ENCODE assay signal across 17 mouse cellular contexts in genomic region chr14:27661466-27661865, GRCm38 (mm10). TPM values are rescaled to one million over a fixed set of nuclear protein-coding genes. Genes with fewer than 3 reads are reported as not detected.
DNase-seq lines count a peak whose midpoint lies in the region; ATAC-seq lines count a peak whose summit lies in the region.
"Had no signal": no experiment of that assay in that cellular context is flagged by ENCODE, and none has a peak within 500 bp of the region (broad histone marks: within the 10 kb centered on the region; RNA-seq: fewer than 3 reads in every experiment).

No protein-coding gene starts in this region.

- peak; percentile 54; the same call in 1 of the 2 replicates for ATAC-seq in forebrain, embryonic 14.5 days
- ATAC-seq in forebrain, embryonic 11.5 days (replicated peaks; ENCODE audit: low FRiP score) = no peak
- ATAC-seq in kidney, embryonic 15.5 days (replicated peaks; ENCODE audit: low FRiP score) = no peak
- ATAC-seq: midbrain, embryonic 15.5 days had no signal

- no peak overlapping the region for H3K27ac ChIP-seq in forebrain, embryonic 14.5 days (ENCODE audit: low read depth, low read length)
- H3K27ac ChIP-seq in forebrain, embryonic 11.5 days (ENCODE audit: low read depth, low read length) = no peak overlapping the region
- H3K27ac ChIP-seq in kidney, embryonic 15.5 days = no peak overlapping the region
- H3K27ac ChIP-seq: midbrain, embryonic 15.5 days; neural tube, embryonic 15.5 days; stomach, embryonic 15.5 days had no signal

- H3K36me3 ChIP-seq in forebrain, embryonic 14.5 days (ENCODE audit: control insufficient read depth, insufficient read depth, low read length) = no peaks in the 10 kb centered on the region
- H3K36me3 ChIP-seq in forebrain, embryonic 11.5 days (ENCODE audit: control insufficient read depth, insufficient read depth, low read length) = no peaks in the 10 kb centered on the region
- no peaks in the 10 kb centered on the region for H3K36me3 ChIP-seq in kidney, embryonic 15.5 days
- H3K36me3 ChIP-seq: neural tube, embryonic 15.5 days; stomach, embryonic 15.5 days had no signal

- intact Hi-C loops in left cerebral cortex, postnatal 4 days (cut with DNase I) = no loop called here
- intact Hi-C loops in left cerebral cortex, postnatal 36 days (cut with DNase I) = no loop called here

- WGBS in forebrain, embryonic 14.5 days = 57% methylated on average over 4 of the region's 4 CpGs
- WGBS in forebrain, embryonic 11.5 days = 80% methylated on average over 4 of the region's 4 CpGs
- WGBS in kidney, embryonic 15.5 days = 62% methylated on average over 4 of the region's 4 CpGs

- H3K4me1 ChIP-seq in forebrain, embryonic 14.5 days (ENCODE audit: control insufficient read depth, insufficient read depth, low read length) = peaks cover 9% of the 10 kb centered on the region; the same call in 1 of the 2 replicates
- no peaks in the 10 kb centered on the region for H3K4me1 ChIP-seq in forebrain, embryonic 11.5 days (replicated peaks; ENCODE audit: control insufficient read depth, insufficient read depth, low read length)
- no peaks in the 10 kb centered on the region for H3K4me1 ChIP-seq in kidney, embryonic 15.5 days
- H3K4me1 ChIP-seq: midbrain, embryonic 15.5 days; stomach, embryonic 15.5 days had no signal

- no peak overlapping the region for H3K4me2 ChIP-seq in forebrain, embryonic 14.5 days (ENCODE audit: low read length)
- H3K4me2 ChIP-seq in forebrain, embryonic 11.5 days (ENCODE audit: low read depth, low read length, severe bottlenecking) = no peak overlapping the region
- no peak overlapping the region for H3K4me2 ChIP-seq in kidney, embryonic 15.5 days
- H3K4me2 ChIP-seq: liver, embryonic 11.5 days; midbrain, embryonic 15.5 days; neural tube, embryonic 15.5 days; stomach, embryonic 15.5 days had no signal

- no peak overlapping the region for H3K4me3 ChIP-seq in forebrain, embryonic 14.5 days (ENCODE audit: low read depth, low read length)
- no peak overlapping the region for H3K4me3 ChIP-seq in forebrain, embryonic 11.5 days (ENCODE audit: low read depth, low read length)
- no peak overlapping the region for H3K4me3 ChIP-seq in kidney, embryonic 15.5 days (replicated peaks)
- H3K4me3 ChIP-seq: midbrain, embryonic 15.5 days; neural tube, embryonic 15.5 days; stomach, embryonic 15.5 days had no signal

- no peaks in the 10 kb centered on the region for H3K9me3 ChIP-seq in forebrain, embryonic 14.5 days (replicated peaks; ENCODE audit: control insufficient read depth, low read length)
- no peaks in the 10 kb centered on the region for H3K9me3 ChIP-seq in forebrain, embryonic 11.5 days (ENCODE audit: control insufficient read depth, low read length)
- H3K9me3 ChIP-seq in kidney, embryonic 15.5 days (replicated peaks) = no peaks in the 10 kb centered on the region
- H3K9me3 ChIP-seq: midbrain, embryonic 15.5 days; neural tube, embryonic 15.5 days; stomach, embryonic 15.5 days had no signal

- H3K27me3 ChIP-seq in forebrain, embryonic 14.5 days (replicated peaks; ENCODE audit: control insufficient read depth, insufficient read depth, low read length) = no peaks in the 10 kb centered on the region
- H3K27me3 ChIP-seq in forebrain, embryonic 11.5 days (ENCODE audit: control insufficient read depth, insufficient read depth, low read length) = no peaks in the 10 kb centered on the region
- H3K27me3 ChIP-seq in kidney, embryonic 15.5 days = no peaks in the 10 kb centered on the region
- H3K27me3 ChIP-seq: midbrain, embryonic 15.5 days; neural tube, embryonic 15.5 days; stomach, embryonic 15.5 days had no signal

- no peak overlapping the region for H3K9ac ChIP-seq in forebrain, embryonic 14.5 days (ENCODE audit: low read length)
- no peak overlapping the region for H3K9ac ChIP-seq in forebrain, embryonic 11.5 days (ENCODE audit: low read length)
- no peak overlapping the region for H3K9ac ChIP-seq in kidney, embryonic 15.5 days
- H3K9ac ChIP-seq: midbrain, embryonic 15.5 days; neural tube, embryonic 15.5 days; stomach, embryonic 15.5 days had no signal

- peak; percentile 64 for DNase-seq in forebrain, embryonic 14.5 days (ENCODE audit: low spot score)
- no peak for DNase-seq in forebrain, embryonic 11.5 days (ENCODE audit: low spot score)
- DNase-seq in left cerebral cortex, postnatal 4 days = peak; percentile 11
- no peak for DNase-seq in left cerebral cortex, postnatal 36 days (ENCODE audit: low spot score in 2 of 2)
- peak; percentile 42 for DNase-seq in right cerebral cortex, postnatal 4 days
- no peak for DNase-seq in right cerebral cortex, postnatal 25 days
- DNase-seq in mesoderm, embryonic 11.5 days (ENCODE audit: low read depth, low spot score) = peak; percentile 55
- DNase-seq: cerebellum, adult 8-10 months; kidney, postnatal 14 days; lung, postnatal 36 days; thymus, postnatal 4 days had no signal

RNA-seq across cellular contexts. Expression of gene Erc2, which starts 39.2 kb away (rescaled TPM):
- 40.6 and 56.8 TPM in 2 replicates for polyA plus RNA-seq in forebrain, embryonic 14.5 days (2014; fragmentation: Nextera tagmentation; extraction: Ambion mirVana)
- polyA plus RNA-seq in forebrain, embryonic 11.5 days (2014; fragmentation: Nextera tagmentation; extraction: Ambion mirVana) = 12.4 and 12.7 TPM in 2 replicates
- total RNA-seq in left cerebral cortex, postnatal 4 days (2021) = 100 to 1,000 TPM; 211 to 222 TPM
- 100 to 1,000 TPM; 202 to 240 TPM for total RNA-seq in left cerebral cortex, postnatal 36 days (2021)
- 6.9 and 7.0 TPM in 2 replicates for polyA plus RNA-seq in kidney, embryonic 15.5 days (2015; fragmentation: Nextera tagmentation; extraction: Ambion mirVana)
- total RNA-seq: hematopoietic stem cell, adult 5-6 weeks had no signal

Comparison
In these comparisons a context has a peak if more than half of its experiments do, and no peak if none do; other contexts are left out.
1. DNase-seq: peak in forebrain, embryonic 14.5 days (single experiment), left cerebral cortex, postnatal 4 days (single experiment), right cerebral cortex, postnatal 4 days (single experiment) and mesoderm, embryonic 11.5 days (single experiment); none in forebrain, embryonic 11.5 days (single experiment), left cerebral cortex, postnatal 36 days (0 of 2) and right cerebral cortex, postnatal 25 days (single experiment).